Mouse (Mus musculus): ENCODE results near the gene Hmgb3. TPM values are rescaled to one million over a fixed set of nuclear protein-coding genes. Genes with fewer than 3 reads are reported as not detected.
"Not testable (repeated sequence)": the region's sequence is repeated elsewhere in the genome, so short reads cannot be mapped to it uniquely, and the experiment has no call there.

The Hmgb3 gene
- total RNA-seq (2014; rRNA removed), result 172 and 181 TPM in 2 replicates
- 377 and 460 TPM in 2 replicates for polyA plus RNA-seq (2015; fragmentation: Nextera tagmentation; extraction: Ambion mirVana)

DNA sequence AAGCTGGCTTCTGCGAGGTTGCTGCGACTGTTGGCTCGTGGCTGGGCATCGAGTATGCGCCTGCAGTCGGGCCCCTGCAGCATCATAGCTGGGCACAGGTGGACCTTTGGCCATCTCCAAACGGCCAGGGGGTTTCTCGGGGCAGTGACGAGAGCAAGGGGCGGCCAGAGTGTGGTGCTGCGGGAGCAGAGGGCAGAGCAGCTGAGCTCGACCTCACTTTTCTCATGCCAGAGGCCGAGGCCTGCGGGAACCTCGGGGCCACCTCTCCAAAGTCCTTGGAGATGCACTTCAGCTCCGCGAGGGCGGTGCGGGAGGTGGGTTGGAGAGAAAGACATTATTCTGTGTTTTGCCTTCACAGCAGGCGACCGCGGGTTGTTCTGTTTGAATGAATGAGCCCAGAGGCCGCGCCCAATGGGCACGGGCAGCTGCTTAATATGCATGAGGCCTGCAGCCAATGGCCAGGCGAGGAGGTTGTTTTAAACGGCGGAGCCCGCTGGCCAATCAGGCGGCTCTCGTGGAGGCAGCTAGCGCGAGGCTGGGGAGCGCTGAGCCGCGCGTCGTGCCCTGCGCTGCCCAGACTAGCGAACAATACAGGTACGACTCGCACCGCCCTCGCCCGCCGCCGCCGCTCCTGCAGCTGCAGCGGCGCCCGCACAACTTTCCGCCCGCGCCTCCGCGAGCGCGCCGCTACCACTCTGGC, at the start of gene Hmgb3:
Gene Hmgb3, plus strand, starts transcription at position 504 of the 700 bp plus-strand sequence.
- H3K4me2 ChIP-seq (ENCODE audit: low read depth), result peak within 1 kb of the TSS; percentile 61
- 33% methylated on average over 56 of the region's 59 CpGs for WGBS
- H3K27ac ChIP-seq (ENCODE audit: low read depth, low read length), result peak within 1 kb of the TSS; percentile 95
- no peaks in the 10 kb centered on the region for H3K27me3 ChIP-seq (ENCODE audit: insufficient read depth, low read length)
- H3K36me3 ChIP-seq (ENCODE audit: insufficient read depth), result no peaks in the 10 kb centered on the region
- ATAC-seq (peak; percentile 98), DNase-seq (peak; percentile 92)
- TF ChIP-seq CTCF (IDR thresholded peaks at IDR 0.05; ENCODE audit: low read depth), result no peak
- no peaks in the 10 kb centered on the region for H3K9me3 ChIP-seq (ENCODE audit: low read length)
- no peaks in the 10 kb centered on the region for H3K4me1 ChIP-seq (ENCODE audit: insufficient read depth)
- H3K9ac ChIP-seq, result peak within 1 kb of the TSS; percentile 83
- peak within 1 kb of the TSS; percentile 61 for H3K4me3 ChIP-seq (ENCODE audit: low read depth, low read length)

DNA sequence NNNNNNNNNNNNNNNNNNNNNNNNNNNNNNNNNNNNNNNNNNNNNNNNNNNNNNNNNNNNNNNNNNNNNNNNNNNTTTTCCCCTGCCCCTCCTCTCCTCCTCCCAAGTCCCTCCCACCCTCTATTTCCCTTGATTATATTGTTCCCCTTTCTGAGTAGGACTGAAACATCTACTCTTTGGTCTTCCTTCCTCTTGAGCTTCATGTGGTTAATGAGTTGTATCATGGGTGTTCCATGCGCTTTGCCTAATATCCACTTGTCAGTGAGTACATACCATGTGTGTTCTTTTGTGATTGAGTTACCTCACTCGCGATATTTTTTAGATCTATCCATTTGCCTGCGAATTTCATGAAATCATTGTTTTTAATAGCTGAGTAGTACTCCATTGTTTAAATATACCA, 49.1 kb upstream of the Hmgb3 start:
- H3K27me3 ChIP-seq (ENCODE audit: insufficient read depth, low read length); DNase-seq; ATAC-seq; H3K4me1 ChIP-seq (ENCODE audit: insufficient read depth); H3K9ac ChIP-seq; H3K9me3 ChIP-seq (ENCODE audit: low read length); H3K4me2 ChIP-seq (ENCODE audit: low read depth); H3K4me3 ChIP-seq (ENCODE audit: low read depth, low read length); H3K36me3 ChIP-seq (ENCODE audit: insufficient read depth); H3K27ac ChIP-seq (ENCODE audit: low read depth, low read length): not testable (repeated sequence)
- WGBS, result 90% methylated on average over 4 of the region's 4 CpGs

DNA sequence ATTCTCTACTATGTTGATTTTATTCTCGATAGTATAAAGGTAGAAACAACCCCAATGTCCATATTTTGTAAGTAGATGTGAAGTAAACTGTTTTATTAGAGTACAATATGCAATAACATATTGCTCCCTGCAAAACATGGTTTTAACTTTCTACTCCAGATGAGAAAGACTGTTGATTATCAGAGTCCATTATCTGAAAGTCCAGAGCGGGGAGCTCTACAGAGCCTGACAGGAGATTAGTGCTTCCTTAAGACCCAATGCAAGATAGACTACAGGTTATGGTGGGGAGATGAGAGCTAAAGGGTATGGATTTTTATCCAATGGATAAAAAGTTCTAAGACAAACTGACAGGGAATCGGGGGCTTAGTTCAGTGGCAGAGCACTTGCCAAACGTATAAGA, 36.5 kb upstream of the Hmgb3 start:
- Histone ChIP-seq H3K4me2 (ENCODE audit: low read depth) (no peak overlapping the region), H3K9me3 (ENCODE audit: low read length) (no peaks in the 10 kb centered on the region), H3K27me3 (ENCODE audit: insufficient read depth, low read length) (no peaks in the 10 kb centered on the region), H3K4me3 (ENCODE audit: low read depth, low read length) (no peak overlapping the region), H3K9ac (no peak overlapping the region), H3K4me1 (ENCODE audit: insufficient read depth) (no peaks in the 10 kb centered on the region), H3K36me3 (ENCODE audit: insufficient read depth) (no peaks in the 10 kb centered on the region), H3K27ac (ENCODE audit: low read depth, low read length) (no peak overlapping the region)
- DNase-seq (no peak), ATAC-seq (no peak)
- no peak for TF ChIP-seq CTCF (IDR thresholded peaks at IDR 0.05; ENCODE audit: low read depth)
- 76% methylated on average over 4 of the region's 4 CpGs for WGBS

DNA sequence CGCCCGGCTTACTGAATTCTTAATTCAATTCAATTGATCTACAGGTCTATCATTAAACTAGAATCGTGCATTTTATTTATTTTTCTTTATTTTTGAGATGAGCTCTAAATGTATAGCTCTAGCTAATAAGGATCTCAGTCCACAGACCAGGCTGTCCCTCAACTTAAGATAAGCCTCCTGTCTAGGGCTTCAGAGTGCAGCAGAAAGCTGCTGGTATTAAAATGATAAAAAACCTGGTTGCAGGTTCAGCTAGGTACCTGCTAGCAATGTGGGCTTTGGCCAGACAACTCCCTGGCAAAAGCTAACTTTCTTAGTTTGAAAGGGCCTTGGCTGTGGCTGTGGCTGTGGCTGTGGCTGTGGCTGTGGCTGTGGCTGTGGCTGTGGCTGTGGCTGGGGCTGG, 32.8 kb upstream of the Hmgb3 start:
- H3K4me1 ChIP-seq (ENCODE audit: insufficient read depth), result no peaks in the 10 kb centered on the region
- no peaks in the 10 kb centered on the region for H3K27me3 ChIP-seq (ENCODE audit: insufficient read depth, low read length)
- no peak for TF ChIP-seq CTCF (IDR thresholded peaks at IDR 0.05; ENCODE audit: low read depth)
- H3K27ac ChIP-seq (ENCODE audit: low read depth, low read length), result no peak overlapping the region
- no peak for DNase-seq
- H3K9me3 ChIP-seq (ENCODE audit: low read length), result no peaks in the 10 kb centered on the region
- H3K36me3 ChIP-seq (ENCODE audit: insufficient read depth), result no peaks in the 10 kb centered on the region
- H3K4me2 ChIP-seq (ENCODE audit: low read depth), result no peak overlapping the region
- no peak for ATAC-seq
- H3K4me3 ChIP-seq (ENCODE audit: low read depth, low read length), result no peak overlapping the region
- WGBS, result 87% methylated on average over 3 of the region's 3 CpGs
- no peak overlapping the region for H3K9ac ChIP-seq

DNA sequence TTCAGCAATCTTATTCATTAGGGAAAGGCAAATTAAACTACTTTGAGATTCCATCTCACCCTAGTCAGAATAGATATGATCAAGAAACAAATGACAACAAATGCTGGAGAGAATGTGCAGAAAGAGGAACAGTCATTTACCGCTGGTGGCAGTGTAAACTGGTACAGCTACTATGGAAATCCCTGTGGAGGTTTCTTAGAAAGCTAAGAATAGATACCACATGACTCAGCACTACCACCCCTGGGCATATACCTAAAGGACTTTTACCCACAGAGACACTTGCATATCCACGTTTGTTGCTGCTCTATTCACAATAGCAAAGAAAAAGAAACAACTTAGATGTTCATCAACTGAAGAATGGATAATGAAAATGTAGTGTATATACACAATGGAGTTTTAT, 31.4 kb upstream of the Hmgb3 start:
- DNase-seq (no peak), ATAC-seq (no peak)
- WGBS, result 67% methylated on average over 2 of the region's 2 CpGs

DNA sequence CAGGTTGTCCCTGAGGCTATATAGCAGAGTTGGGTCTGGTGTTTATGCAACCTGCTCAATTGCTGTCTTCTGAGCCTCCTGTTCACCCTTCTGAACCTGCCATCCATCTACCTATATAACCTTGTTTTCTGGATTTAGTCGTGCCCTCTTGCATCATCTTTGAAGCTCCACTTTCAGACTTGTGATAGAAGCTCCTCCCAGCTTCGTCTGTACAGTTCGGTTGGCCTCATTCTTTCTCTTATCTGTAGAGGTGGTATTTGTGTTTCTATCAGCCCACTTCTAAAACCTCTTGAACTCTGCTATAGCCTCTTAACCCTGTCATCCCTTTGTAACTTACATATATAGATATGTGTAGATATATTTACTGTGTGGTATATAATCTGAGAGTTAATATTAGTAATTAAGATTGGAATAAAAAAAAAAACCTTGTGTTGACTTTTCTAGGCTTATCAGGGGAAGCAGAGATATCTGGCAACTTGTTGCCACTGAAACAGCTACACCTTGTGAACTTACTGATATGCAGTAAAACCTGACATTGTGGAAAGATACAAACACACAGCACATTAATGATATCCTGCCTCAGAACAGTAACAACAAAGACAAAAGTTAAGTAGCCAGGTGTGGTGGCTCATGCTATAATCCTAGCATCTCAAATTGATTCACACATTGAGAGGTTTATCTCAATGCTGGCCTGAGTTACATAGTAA, 30.0 kb upstream of the Hmgb3 start:
- H3K27ac ChIP-seq (ENCODE audit: low read depth, low read length), result no peak overlapping the region
- ATAC-seq (no peak), DNase-seq (no peak)
- H3K36me3 ChIP-seq (ENCODE audit: insufficient read depth), result no peaks in the 10 kb centered on the region
- H3K9ac ChIP-seq, result no peak overlapping the region
- WGBS, result 81% methylated on average over 3 of the region's 3 CpGs
- H3K4me1 ChIP-seq (ENCODE audit: insufficient read depth), result no peaks in the 10 kb centered on the region
- no peaks in the 10 kb centered on the region for H3K9me3 ChIP-seq (ENCODE audit: low read length)
- no peak for TF ChIP-seq CTCF (IDR thresholded peaks at IDR 0.05; ENCODE audit: low read depth)
- no peaks in the 10 kb centered on the region for H3K27me3 ChIP-seq (ENCODE audit: insufficient read depth, low read length)
- no peak overlapping the region for H3K4me3 ChIP-seq (ENCODE audit: low read depth, low read length)
- no peak overlapping the region for H3K4me2 ChIP-seq (ENCODE audit: low read depth)

More for the DNA sequence above, 31.4 kb upstream of the Hmgb3 start:
- Histone ChIP-seq H3K36me3 (ENCODE audit: insufficient read depth) (no peaks in the 10 kb centered on the region), H3K4me1 (ENCODE audit: insufficient read depth) (no peaks in the 10 kb centered on the region), H3K27me3 (ENCODE audit: insufficient read depth, low read length) (no peaks in the 10 kb centered on the region), H3K9me3 (ENCODE audit: low read length) (no peaks in the 10 kb centered on the region), H3K27ac (ENCODE audit: low read depth, low read length) (no peak overlapping the region), H3K9ac (no peak overlapping the region), H3K4me3 (ENCODE audit: low read depth, low read length) (no peak overlapping the region), H3K4me2 (ENCODE audit: low read depth) (no peak overlapping the region)
- no peak for TF ChIP-seq CTCF (IDR thresholded peaks at IDR 0.05; ENCODE audit: low read depth)

DNA sequence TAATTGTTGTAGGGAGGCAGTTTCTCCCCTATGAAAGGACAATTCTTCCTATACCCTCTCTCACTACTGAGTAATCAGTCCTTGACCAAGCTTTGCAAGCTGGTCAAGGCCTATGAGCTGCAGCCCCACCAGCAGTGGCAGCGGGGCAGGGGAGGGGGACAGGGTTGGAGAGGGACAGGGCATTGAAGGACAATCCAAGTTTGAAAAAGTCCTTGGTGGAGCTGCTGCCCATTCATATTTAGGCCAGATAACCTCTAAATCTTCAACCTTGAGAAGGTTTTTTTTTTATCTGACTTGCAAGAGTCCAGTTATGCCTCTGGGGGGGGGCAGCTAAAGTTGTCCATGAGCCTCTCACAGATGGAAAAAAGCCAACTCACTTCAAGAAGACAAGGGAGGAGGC, 28.3 kb upstream of the Hmgb3 start:
- TF ChIP-seq CTCF (IDR thresholded peaks at IDR 0.05; ENCODE audit: low read depth), result no peak
- ATAC-seq (no peak), DNase-seq (no peak)
- no peaks in the 10 kb centered on the region for H3K36me3 ChIP-seq (ENCODE audit: insufficient read depth)
- 77% methylated on average over 1 of the region's 1 CpGs for WGBS
- H3K27ac ChIP-seq (ENCODE audit: low read depth, low read length), result no peak overlapping the region
- H3K27me3 ChIP-seq (ENCODE audit: insufficient read depth, low read length), result no peaks in the 10 kb centered on the region
- no peak overlapping the region for H3K4me3 ChIP-seq (ENCODE audit: low read depth, low read length)
- H3K9ac ChIP-seq, result no peak overlapping the region
- H3K4me1 ChIP-seq (ENCODE audit: insufficient read depth), result no peaks in the 10 kb centered on the region
- H3K4me2 ChIP-seq (ENCODE audit: low read depth), result no peak overlapping the region
- no peaks in the 10 kb centered on the region for H3K9me3 ChIP-seq (ENCODE audit: low read length)
